Mouse (Mus musculus) embryonic facial prominence, embryonic 14.5 days (tissue): Measurements from ENCODE around the gene Evi2. TPM values are rescaled to one million over a fixed set of nuclear protein-coding genes. Genes with fewer than 3 reads are reported as not detected.
A peak's percentile ranks its signal among the peaks of the same experiment; 100 is the strongest.

Source experiments
- ATAC-seq: fragments of 200-750 bp; cut with Nextera tagmentation; 2 replicates; pipeline ENCODE4 v1.8.0; 2017; ENCODE audit warnings: low read depth, moderate number of reproducible peaks, moderate TSS enrichment
- DNase-seq: peaks from one replicate; pipeline ENCODE4 v3.0.0-alpha.2; 2015; ENCODE audit warnings: low spot score
- H3K27ac ChIP-seq: fragments of 300-500 bp; sonication (generic); replicated peaks from 2 replicates; pipeline ENCODE4 v1.5.1; 2014; ENCODE audit warnings: low read depth, mild to moderate bottlenecking, low read length, moderate library complexity
- H3K27me3 ChIP-seq: fragments of 300-500 bp; sonication (generic); replicated peaks from 2 replicates; pipeline ENCODE4 v1.6.1; 2014; ENCODE audit warnings: low read length; ENCODE audit not compliant: control insufficient read depth, insufficient read depth
- H3K36me3 ChIP-seq: fragments of 300-500 bp; sonication (generic); 2 replicates; pipeline ENCODE4 v1.6.1; 2014; ENCODE audit warnings: low read length, mixed read lengths; ENCODE audit not compliant: control insufficient read depth, insufficient read depth
- H3K4me1 ChIP-seq: fragments of 300-500 bp; sonication (generic); 2 replicates; pipeline ENCODE4 v1.6.1; 2014; ENCODE audit warnings: antibody characterized with exemption, low read length; ENCODE audit not compliant: control insufficient read depth, insufficient read depth
- H3K4me2 ChIP-seq: fragments of 300-500 bp; sonication (generic); 2 replicates; pipeline ENCODE4 v1.6.1; 2014; ENCODE audit warnings: low read depth, mild to moderate bottlenecking, low read length, moderate library complexity, mixed read lengths
- H3K4me3 ChIP-seq: fragments of 300-500 bp; sonication (generic); 2 replicates; pipeline ENCODE4 v1.5.1; 2014; ENCODE audit warnings: low read depth, mild to moderate bottlenecking, low read length
- H3K9ac ChIP-seq: fragments of 300-500 bp; sonication (generic); 2 replicates; pipeline ENCODE4 v1.6.1; 2014; ENCODE audit warnings: low read depth, mild to moderate bottlenecking, low read length, moderate library complexity, mixed read lengths
- H3K9me3 ChIP-seq: fragments of 300-500 bp; sonication (generic); 2 replicates; pipeline ENCODE4 v1.6.1; 2016; ENCODE audit warnings: low read length; ENCODE audit not compliant: control insufficient read depth
- WGBS: fragments of 180-500 bp; shearing (Covaris S2); extraction: QIAGEN DNeasy Blood & Tissue Kit; methylation state at CpG from one replicate; pipeline ENCODE4 v1.1.7; 2014; 5-methylcytosine and 5-hydroxymethylcytosine counted together
- polyA plus RNA-seq: library from polyadenylated mRNA; unstranded; fragments of >200 nt; fragmentation: Nextera tagmentation; extraction: Ambion mirVana; gene quantifications from 2 replicates; pipeline ENCODE4 v1.2.1, GENCODE M21; 2014

Gene Evi2
- polyA plus RNA-seq, 1 experiment from 2014 or later = 0.58 TPM

- Histone ChIP-seq H3K4me3 (no peak overlapping the region), H3K4me1 (no peaks in the 10 kb centered on the region), H3K4me2 (no peak overlapping the region), H3K27ac (no peak overlapping the region), H3K9me3 (no peaks in the 10 kb centered on the region), H3K9ac (no peak overlapping the region), H3K27me3 (no peaks in the 10 kb centered on the region), H3K36me3 (0 out of 2 replicates have a peak, but pooled peaks cover 7% of the 10 kb centered on the region)
- no peak for ATAC-seq
- no peak for DNase-seq
These were observed 8.5 kb downstream of the Evi2 start for GRCm38 (mm10) chr11:79521930-79522329.

DNA sequence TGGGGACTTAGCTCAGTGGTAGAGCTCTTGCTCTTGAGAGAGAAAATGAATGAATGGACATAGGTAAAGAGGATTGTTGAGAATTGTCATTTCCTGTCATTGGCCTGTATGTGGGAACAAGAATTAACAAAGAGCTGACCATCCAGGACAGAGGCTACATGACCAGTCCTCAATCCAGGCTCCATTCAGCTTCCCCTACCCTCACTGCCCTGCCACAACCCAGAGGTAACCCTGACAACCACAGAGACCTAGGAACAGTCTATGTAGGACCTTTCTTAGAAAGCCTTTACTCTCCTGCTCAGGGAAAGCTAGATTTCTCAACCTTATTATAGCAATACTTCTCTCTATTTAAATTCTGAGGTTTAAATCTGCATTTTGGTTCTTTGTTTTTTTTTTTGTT is 9.6 kb downstream of the Evi2 start:
- H3K27me3 ChIP-seq = no peaks in the 10 kb centered on the region
- no peak overlapping the region for H3K4me3 ChIP-seq
- H3K36me3 ChIP-seq = 0 out of 2 replicates have a peak, but pooled peaks cover 7% of the 10 kb centered on the region
- H3K9me3 ChIP-seq = no peaks in the 10 kb centered on the region
- ATAC-seq (no peak), DNase-seq (no peak)
- no peak overlapping the region for H3K9ac ChIP-seq
- no peaks in the 10 kb centered on the region for H3K4me1 ChIP-seq
- no peak overlapping the region for H3K27ac ChIP-seq
- H3K4me2 ChIP-seq = no peak overlapping the region

- Histone ChIP-seq H3K4me3 (no peak overlapping the region), H3K27ac (no peak overlapping the region), H3K4me2 (no peak overlapping the region), H3K4me1 (no peaks in the 10 kb centered on the region), H3K27me3 (no peaks in the 10 kb centered on the region), H3K9ac (no peak overlapping the region), H3K9me3 (no peaks in the 10 kb centered on the region), H3K36me3 (0 out of 2 replicates have a peak, but pooled peaks cover 4% of the 10 kb centered on the region)
- DNase-seq (peak; percentile 20), ATAC-seq (no peak)
- WGBS = 60% methylated on average over 1 of the region's 1 CpGs
These were observed 10.5 kb downstream of the Evi2 start for GRCm38 (mm10) chr11:79519878-79520291.

GRCm38 (mm10) chr11:79519299-79519698 is 11.1 kb downstream of the Evi2 start:
- WGBS = 83% methylated on average over 6 of the region's 6 CpGs
- Histone ChIP-seq H3K4me2 (no peak overlapping the region), H3K4me1 (no peaks in the 10 kb centered on the region), H3K27ac (no peak overlapping the region), H3K4me3 (no peak overlapping the region), H3K9me3 (no peaks in the 10 kb centered on the region), H3K36me3 (no peaks in the 10 kb centered on the region), H3K9ac (no peak overlapping the region), H3K27me3 (no peaks in the 10 kb centered on the region)
- no peak for DNase-seq
- ATAC-seq = no peak

DNA sequence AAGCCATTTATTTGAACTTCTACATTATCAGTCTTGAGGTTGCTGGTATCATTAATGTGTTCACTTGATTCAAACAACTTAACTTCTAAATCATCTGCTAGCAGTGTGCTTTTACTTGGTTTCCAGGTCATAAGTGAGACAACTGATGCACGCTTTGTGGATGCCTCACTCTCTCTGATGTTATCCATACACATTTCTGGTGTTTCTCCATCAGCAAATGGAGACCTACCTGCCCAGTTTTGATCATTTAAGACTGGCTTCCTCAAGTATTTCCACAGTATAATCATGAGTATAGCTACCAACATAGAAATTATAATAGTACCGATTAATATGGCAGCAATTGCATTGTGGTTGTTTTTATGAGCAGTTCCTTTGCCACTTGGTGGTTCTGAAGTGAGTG is 14.6 kb downstream of the Evi2 start:
- Histone ChIP-seq H3K4me3 (no peak overlapping the region), H3K9me3 (no peaks in the 10 kb centered on the region), H3K9ac (no peak overlapping the region), H3K4me2 (no peak overlapping the region), H3K27me3 (no peaks in the 10 kb centered on the region), H3K27ac (no peak overlapping the region), H3K36me3 (no peaks in the 10 kb centered on the region), H3K4me1 (no peaks in the 10 kb centered on the region)
- ATAC-seq (no peak), DNase-seq (no peak)
- 92% methylated on average over 2 of the region's 2 CpGs for WGBS

GRCm38 (mm10) chr11:79515331-79515730 is 15.1 kb downstream of the Evi2 start:
- H3K4me2 ChIP-seq = no peak overlapping the region
- DNase-seq = no peak
- no peaks in the 10 kb centered on the region for H3K27me3 ChIP-seq
- 58% methylated on average over 6 of the region's 6 CpGs for WGBS
- no peak overlapping the region for H3K27ac ChIP-seq
- H3K4me3 ChIP-seq = no peak overlapping the region
- H3K36me3 ChIP-seq = no peaks in the 10 kb centered on the region
- H3K4me1 ChIP-seq = no peaks in the 10 kb centered on the region
- H3K9ac ChIP-seq = no peak overlapping the region
- H3K9me3 ChIP-seq = no peaks in the 10 kb centered on the region
- no peak for ATAC-seq

- H3K4me2 ChIP-seq = no peak overlapping the region
- no peak for ATAC-seq
- H3K9me3 ChIP-seq = no peaks in the 10 kb centered on the region
- H3K4me3 ChIP-seq = no peak overlapping the region
- no peak overlapping the region for H3K27ac ChIP-seq
- H3K9ac ChIP-seq = no peak overlapping the region
- 91% methylated on average over 3 of the region's 3 CpGs for WGBS
- H3K36me3 ChIP-seq = no peaks in the 10 kb centered on the region
- DNase-seq = no peak
- H3K27me3 ChIP-seq = no peaks in the 10 kb centered on the region
- no peaks in the 10 kb centered on the region for H3K4me1 ChIP-seq
These were observed 18.4 kb downstream of the Evi2 start for GRCm38 (mm10) chr11:79511970-79512369.

- Histone ChIP-seq H3K4me3 (no peak overlapping the region), H3K4me2 (no peak overlapping the region), H3K9me3 (no peaks in the 10 kb centered on the region), H3K27ac (no peak overlapping the region), H3K27me3 (no peaks in the 10 kb centered on the region), H3K4me1 (no peaks in the 10 kb centered on the region), H3K9ac (no peak overlapping the region), H3K36me3 (0 out of 2 replicates have a peak, but pooled peaks cover 3% of the 10 kb centered on the region)
- DNase-seq (no peak), ATAC-seq (no peak)
- WGBS = 89% methylated on average over 7 of the region's 7 CpGs
These were observed 25.9 kb downstream of the Evi2 start for GRCm38 (mm10) chr11:79504506-79504905.

DNA sequence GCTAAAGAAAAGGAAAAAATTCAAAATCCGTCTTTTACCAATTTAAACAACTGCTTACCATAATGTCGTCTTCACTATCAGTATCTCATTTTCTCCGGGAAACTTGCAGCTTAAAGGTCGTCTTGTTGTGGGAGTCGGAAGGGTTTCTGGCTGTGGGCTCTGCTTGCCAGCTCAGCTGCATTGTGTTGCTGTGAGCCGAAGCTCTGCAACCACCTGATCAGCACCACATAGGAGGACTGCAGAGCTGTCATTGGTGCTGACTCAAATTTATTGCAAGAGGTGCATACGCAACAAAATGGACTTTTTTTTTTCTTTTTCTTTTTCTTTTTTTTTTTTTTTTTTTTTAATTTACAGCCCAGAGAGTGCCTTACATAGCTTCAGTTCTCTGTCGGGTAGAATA is 26.5 kb downstream of the Evi2 start, which contains the start of gene Omg:
Gene Omg, minus strand, starts transcription at position 240 of the 400 bp plus-strand sequence.
- WGBS = 57% methylated on average over 8 of the region's 8 CpGs
- DNase-seq (no peak), ATAC-seq (no peak)
- H3K36me3 ChIP-seq = 0 out of 2 replicates have a peak, but pooled peaks cover 3% of the 10 kb centered on the region
- H3K9ac ChIP-seq = no peak within 1 kb of the TSS
- H3K4me2 ChIP-seq = no peak within 1 kb of the TSS
- no peaks in the 10 kb centered on the region for H3K4me1 ChIP-seq
- no peak within 1 kb of the TSS for H3K4me3 ChIP-seq
- H3K27ac ChIP-seq = no peak within 1 kb of the TSS
- no peaks in the 10 kb centered on the region for H3K9me3 ChIP-seq
- no peaks in the 10 kb centered on the region for H3K27me3 ChIP-seq
